Mouse (Mus musculus): Measurements from ENCODE around the gene Chit1. TPM values are rescaled to one million over a fixed set of nuclear protein-coding genes. Genes with fewer than 3 reads are reported as not detected.
A peak's percentile ranks its signal among the peaks of the same experiment; 100 is the strongest.

Gene Chit1
- total and polyA plus RNA-seq, 3 experiments, result not detected

- Histone ChIP-seq H3K9me3 (replicated peaks; ENCODE audit: insufficient read depth, low read length) (no peaks in the 10 kb centered on the region), H3K4me1 (ENCODE audit: control insufficient read depth in 1 of 2, insufficient read depth in 2 of 2, low read length in 2 of 2) (peaks cover 0 to 5% of the 10 kb centered on the region in 2 experiments; a peak in 1 of 4 replicates), H3K79me2 (ENCODE audit: control insufficient read depth, insufficient read depth, low read length, poor library complexity) (no peaks in the 10 kb centered on the region), H3K4me3 (ENCODE audit: control insufficient read depth in 1 of 2, insufficient read depth in 1 of 2, low read depth in 2 of 2, low read length in 2 of 2) (no peak overlapping the region), H3K27ac (ENCODE audit: control insufficient read depth, low read depth, low read length) (no peak overlapping the region), H3K9ac (ENCODE audit: control insufficient read depth, low read depth, low read length, poor library complexity, severe bottlenecking) (no peak overlapping the region), H3K27me3 (ENCODE audit: control insufficient read depth in 1 of 2, insufficient read depth in 2 of 2, low read length in 2 of 2) (peaks cover 3 to 6% of the 10 kb centered on the region in 2 experiments), H3K36me3 (ENCODE audit: control insufficient read depth in 1 of 2, insufficient read depth in 2 of 2, low read length in 2 of 2) (peaks cover 0 to 2% of the 10 kb centered on the region in 2 experiments; a peak in 2 of 4 replicates)
- TF ChIP-seq MYC (IDR thresholded peaks at IDR 0.05; ENCODE audit: low read depth, low read length) (no peak), POLR2AphosphoS2 (IDR thresholded peaks at IDR 0.05; ENCODE audit: low read length) (no peak), SMC3 (IDR thresholded peaks at IDR 0.05; ENCODE audit: low read depth, low read length) (no peak), E2F4 (IDR thresholded peaks at IDR 0.05; ENCODE audit: borderline replicate concordance, low read depth, low read length) (no peak), ZNF384 (IDR thresholded peaks at IDR 0.05; ENCODE audit: low read depth, low read length) (no peak), USF1 (IDR thresholded peaks at IDR 0.05; ENCODE audit: low read depth, low read length) (no peak), CTCF (IDR thresholded peaks at IDR 0.05 in 2 of 3, conservative IDR thresholded peaks at IDR 0.05 in 1 of 3; ENCODE audit: control insufficient read depth in 1 of 3, insufficient read depth in 1 of 3, low read depth in 2 of 3, low read length in 3 of 3, poor library complexity in 1 of 3, severe bottlenecking in 1 of 3) (no peak), SIN3A (IDR thresholded peaks at IDR 0.05; ENCODE audit: low read length) (no peak), NELFE (IDR thresholded peaks at IDR 0.05; ENCODE audit: low read depth, low read length) (no peak), MXI1 (IDR thresholded peaks at IDR 0.05; ENCODE audit: low read depth, low read length) (no peak), POLR2AphosphoS5 (IDR thresholded peaks at IDR 0.05; ENCODE audit: borderline replicate concordance, low read depth, low read length) (no peak), NRF1 (IDR thresholded peaks at IDR 0.05; ENCODE audit: insufficient read depth, low read depth, low read length, poor library complexity, severe bottlenecking) (no peak), ZKSCAN1 (IDR thresholded peaks at IDR 0.05; ENCODE audit: low read depth, low read length) (no peak), MAZ (IDR thresholded peaks at IDR 0.05; ENCODE audit: low read depth, low read length) (no peak), CHD1 (IDR thresholded peaks at IDR 0.05; ENCODE audit: low read depth, low read length) (no peak), ZMIZ1 (IDR thresholded peaks at IDR 0.05; ENCODE audit: low read depth, low read length) (no peak)
- DNase-seq (ENCODE audit: low read depth, low spot score), result no peak
Measured at GRCm38 (mm10) chr1:134107777-134108176, 3.3 kb upstream of the Chit1 start.

DNA sequence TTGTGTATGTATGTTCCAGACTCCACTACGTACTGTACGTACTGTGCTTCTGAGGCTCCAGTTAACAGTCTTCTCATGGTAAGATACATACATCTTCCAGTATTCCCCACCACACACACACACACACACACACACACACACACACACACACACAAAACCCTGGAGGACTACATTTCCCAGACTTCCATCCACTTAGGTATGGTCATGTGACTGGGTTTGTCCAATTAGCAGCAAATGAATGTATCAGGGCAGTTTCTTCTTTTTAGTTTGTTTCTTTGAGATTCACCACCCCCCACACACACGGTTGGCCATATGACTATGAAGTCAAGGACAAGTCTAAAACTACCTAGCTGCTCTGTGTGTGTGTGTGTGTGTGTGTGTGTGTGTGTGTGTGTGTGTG, 1.0 kb upstream of the Chit1 start:
- H3K79me2 ChIP-seq (ENCODE audit: control insufficient read depth, insufficient read depth, low read length, poor library complexity), result no peaks in the 10 kb centered on the region
- H3K4me1 ChIP-seq (ENCODE audit: control insufficient read depth in 1 of 2, insufficient read depth in 2 of 2, low read length in 2 of 2), result peaks cover 0 to 5% of the 10 kb centered on the region in 2 experiments; a peak in 1 of 4 replicates
- no peaks in the 10 kb centered on the region for H3K9me3 ChIP-seq (replicated peaks; ENCODE audit: insufficient read depth, low read length)
- DNase-seq (ENCODE audit: low read depth, low spot score), result peak; percentile 54
- H3K4me3 ChIP-seq (ENCODE audit: control insufficient read depth in 1 of 2, insufficient read depth in 1 of 2, low read depth in 2 of 2, low read length in 2 of 2), result no peak overlapping the region
- no peak overlapping the region for H3K27ac ChIP-seq (ENCODE audit: control insufficient read depth, low read depth, low read length)
- no peak for TF ChIP-seq POLR2AphosphoS2 (IDR thresholded peaks at IDR 0.05; ENCODE audit: low read length)
- peak; percentile 58; the same call in 1 of the 2 replicates for TF ChIP-seq KAT2A (conservative IDR thresholded peaks at IDR 0.05; ENCODE audit: low read depth, low read length)
- peak; percentile 73 for TF ChIP-seq MAX (IDR thresholded peaks at IDR 0.05; ENCODE audit: low read length)
- no peak for TF ChIP-seq BHLHE40 (IDR thresholded peaks at IDR 0.05; ENCODE audit: borderline replicate concordance, low read depth, low read length)
- no peak for TF ChIP-seq TCF12 (IDR thresholded peaks at IDR 0.05; ENCODE audit: low read depth, low read length)
- peak; percentile 96 for TF ChIP-seq USF1 (IDR thresholded peaks at IDR 0.05; ENCODE audit: low read depth, low read length)
- TF ChIP-seq ZC3H11A (IDR thresholded peaks at IDR 0.05; ENCODE audit: low read depth, low read length), result no peak
- no peak for TF ChIP-seq EP300 (IDR thresholded peaks at IDR 0.05; ENCODE audit: low read depth in 1 of 2, low read length in 2 of 2)
- no peak for TF ChIP-seq ETS1 (IDR thresholded peaks at IDR 0.05; ENCODE audit: low read depth, low read length)
- no peak for TF ChIP-seq POLR2A (IDR thresholded peaks at IDR 0.05; ENCODE audit: control insufficient read depth in 1 of 2, insufficient read depth in 1 of 2, low read depth in 1 of 2, low read length in 2 of 2, poor library complexity in 1 of 2)
- no peak for TF ChIP-seq GABPA (IDR thresholded peaks at IDR 0.05; ENCODE audit: low read depth, low read length)
- no peak for TF ChIP-seq SMC3 (IDR thresholded peaks at IDR 0.05; ENCODE audit: low read depth, low read length)
- no peak for TF ChIP-seq MXI1 (IDR thresholded peaks at IDR 0.05; ENCODE audit: low read depth, low read length)
- no peak for TF ChIP-seq CHD2 (IDR thresholded peaks at IDR 0.05; ENCODE audit: low read length)
- TF ChIP-seq ZMIZ1 (IDR thresholded peaks at IDR 0.05; ENCODE audit: low read depth, low read length), result no peak
- TF ChIP-seq UBTF (IDR thresholded peaks at IDR 0.05; ENCODE audit: borderline replicate concordance, insufficient read depth, low read depth, low read length), result no peak
- TF ChIP-seq HCFC1 (IDR thresholded peaks at IDR 0.05; ENCODE audit: low read depth, low read length), result peak; percentile 93
- no peak for TF ChIP-seq ELF1 (IDR thresholded peaks at IDR 0.05; ENCODE audit: low read depth, low read length)
- TF ChIP-seq TBP (IDR thresholded peaks at IDR 0.05; ENCODE audit: low read depth, low read length), result no peak
- peak; percentile 60 to 87 for TF ChIP-seq USF2 (IDR thresholded peaks at IDR 0.05; ENCODE audit: borderline replicate concordance in 1 of 2, insufficient read depth in 1 of 2, low read depth in 1 of 2, low read length in 2 of 2)
- no peak for TF ChIP-seq MAZ (IDR thresholded peaks at IDR 0.05; ENCODE audit: low read depth, low read length)
- H3K9ac ChIP-seq (ENCODE audit: control insufficient read depth, low read depth, low read length, poor library complexity, severe bottlenecking), result no peak overlapping the region
- H3K36me3 ChIP-seq (ENCODE audit: control insufficient read depth in 1 of 2, insufficient read depth in 2 of 2, low read length in 2 of 2), result peaks cover 0 to 2% of the 10 kb centered on the region in 2 experiments; a peak in 2 of 4 replicates
- peaks cover 6 to 11% of the 10 kb centered on the region in 2 experiments for H3K27me3 ChIP-seq (ENCODE audit: control insufficient read depth in 1 of 2, insufficient read depth in 2 of 2, low read length in 2 of 2)

Measured in MEL (cell line).